Mouse (Mus musculus) neural tube, embryonic 13.5 days (tissue): ENCODE measurements around the gene Tnnc1. TPM values are rescaled to one million over a fixed set of nuclear protein-coding genes. Genes with fewer than 3 reads are reported as not detected.

ENCODE experiments used
- ATAC-seq: fragments of 200-750 bp; cut with Nextera tagmentation; 2 replicates; pipeline ENCODE4 v1.8.0; 2017; ENCODE audit warnings: low read depth, mild to moderate bottlenecking, moderate TSS enrichment, moderate library complexity
- H3K27ac ChIP-seq: fragments of 300-500 bp; sonication (generic); replicated peaks from 2 replicates; pipeline ENCODE4 v1.5.1; 2015; ENCODE audit warnings: moderate library complexity, mild to moderate bottlenecking, inconsistent platforms
- H3K27me3 ChIP-seq: fragments of 300-500 bp; sonication (generic); 2 replicates; pipeline ENCODE4 v1.6.1; 2015; ENCODE audit warnings: mild to moderate bottlenecking, inconsistent platforms
- H3K36me3 ChIP-seq: fragments of 300-500 bp; sonication (generic); 2 replicates; pipeline ENCODE4 v1.6.1; 2015; ENCODE audit warnings: mild to moderate bottlenecking, inconsistent platforms
- H3K4me1 ChIP-seq: fragments of 300-500 bp; sonication (generic); replicated peaks from 2 replicates; pipeline ENCODE4 v1.6.1; 2015; ENCODE audit warnings: inconsistent platforms
- H3K4me2 ChIP-seq: fragments of 300-500 bp; sonication (generic); 2 replicates; pipeline ENCODE4 v1.6.1; 2015; ENCODE audit warnings: inconsistent platforms, mild to moderate bottlenecking, moderate library complexity
- H3K4me3 ChIP-seq: fragments of 300-500 bp; sonication (generic); 2 replicates; pipeline ENCODE4 v1.5.1; 2015; ENCODE audit warnings: mild to moderate bottlenecking, inconsistent platforms
- H3K9ac ChIP-seq: fragments of 300-500 bp; sonication (generic); 2 replicates; pipeline ENCODE4 v1.6.1; 2015; ENCODE audit warnings: moderate library complexity, mild to moderate bottlenecking, inconsistent platforms
- H3K9me3 ChIP-seq: fragments of 300-500 bp; sonication (generic); 2 replicates; pipeline ENCODE4 v1.6.1; 2016; ENCODE audit warnings: inconsistent platforms
- WGBS: fragments of 180-500 bp; shearing (Covaris S2); methylation state at CpG from one replicate; pipeline ENCODE4 v1.1.7; 2015; 5-methylcytosine and 5-hydroxymethylcytosine counted together
- polyA plus RNA-seq: library from polyadenylated mRNA; unstranded; fragments of >200 nt; fragmentation: Nextera tagmentation; extraction: Ambion mirVana; gene quantifications from 2 replicates; pipeline ENCODE4 v1.2.1, GENCODE M21; 2015

The Tnnc1 gene
- 21.3 and 65.5 TPM in 2 replicates for polyA plus RNA-seq

GRCm38 (mm10) chr14:31208084-31208483, at the start of gene Tnnc1:
Tnnc1 (plus strand) TSS chr14:31208312.
- no peak for ATAC-seq
- 76% methylated on average over 2 of the region's 2 CpGs for WGBS
- Histone ChIP-seq H3K4me3 (peak within 1 kb of the TSS; percentile 80), H3K9me3 (no peaks in the 10 kb centered on the region), H3K4me1 (peaks cover 27% of the 10 kb centered on the region), H3K9ac (peak within 1 kb of the TSS; percentile 94), H3K27ac (peak within 1 kb of the TSS; percentile 92), H3K4me2 (peak within 1 kb of the TSS; percentile 98), H3K27me3 (no peaks in the 10 kb centered on the region), H3K36me3 (peaks cover 14% of the 10 kb centered on the region)

- Histone ChIP-seq H3K4me3 (no peak overlapping the region), H3K36me3 (no peaks in the 10 kb centered on the region), H3K4me2 (no peak overlapping the region), H3K4me1 (0 out of 2 replicates have a peak, but pooled peaks cover 7% of the 10 kb centered on the region), H3K9me3 (no peaks in the 10 kb centered on the region), H3K27ac (no peak overlapping the region), H3K27me3 (no peaks in the 10 kb centered on the region), H3K9ac (no peak overlapping the region)
- ATAC-seq: no peak
- WGBS: 83% methylated on average over 27 of the region's 27 CpGs
These were observed 47.6 kb upstream of the Tnnc1 start for GRCm38 (mm10) chr14:31160196-31161150.

- Histone ChIP-seq H3K36me3 (no peaks in the 10 kb centered on the region), H3K27me3 (no peaks in the 10 kb centered on the region), H3K9me3 (no peaks in the 10 kb centered on the region), H3K4me3 (no peak overlapping the region), H3K27ac (no peak overlapping the region), H3K4me1 (0 out of 2 replicates have a peak, but pooled peaks cover 12% of the 10 kb centered on the region), H3K9ac (no peak overlapping the region), H3K4me2 (no peak overlapping the region)
- 92% methylated on average over 7 of the region's 7 CpGs for WGBS
- no peak for ATAC-seq
These were observed 46.9 kb upstream of the Tnnc1 start for GRCm38 (mm10) chr14:31161191-31161590.

- H3K9ac ChIP-seq: no peak overlapping the region
- 69% methylated on average over 10 of the region's 10 CpGs for WGBS
- H3K9me3 ChIP-seq: no peaks in the 10 kb centered on the region
- H3K27me3 ChIP-seq: no peaks in the 10 kb centered on the region
- H3K27ac ChIP-seq: no peak overlapping the region
- no peak for ATAC-seq
- no peaks in the 10 kb centered on the region for H3K36me3 ChIP-seq
- H3K4me3 ChIP-seq: no peak overlapping the region
- no peak overlapping the region for H3K4me2 ChIP-seq
- peaks cover 17% of the 10 kb centered on the region; the same call in 1 of the 2 replicates for H3K4me1 ChIP-seq
These were observed 46.5 kb upstream of the Tnnc1 start for GRCm38 (mm10) chr14:31161638-31162037.

- WGBS: 85% methylated on average over 8 of the region's 8 CpGs
- Histone ChIP-seq H3K4me2 (no peak overlapping the region), H3K9ac (no peak overlapping the region), H3K27me3 (no peaks in the 10 kb centered on the region), H3K27ac (no peak overlapping the region), H3K36me3 (no peaks in the 10 kb centered on the region), H3K4me1 (peaks cover 37% of the 10 kb centered on the region; the same call in 1 of the 2 replicates), H3K4me3 (no peak overlapping the region), H3K9me3 (no peaks in the 10 kb centered on the region)
- no peak for ATAC-seq
These were observed 44.0 kb upstream of the Tnnc1 start for GRCm38 (mm10) chr14:31164067-31164466.

- Histone ChIP-seq H3K27me3 (no peaks in the 10 kb centered on the region), H3K9me3 (no peaks in the 10 kb centered on the region), H3K9ac (no peak overlapping the region), H3K4me3 (no peak overlapping the region), H3K36me3 (peaks cover 6% of the 10 kb centered on the region), H3K4me2 (no peak overlapping the region), H3K4me1 (peaks cover 37% of the 10 kb centered on the region; the same call in 1 of the 2 replicates), H3K27ac (no peak overlapping the region)
- ATAC-seq: no peak
- WGBS: 66% methylated on average over 2 of the region's 2 CpGs
These were observed 43.1 kb upstream of the Tnnc1 start for GRCm38 (mm10) chr14:31165010-31165409.

- Histone ChIP-seq H3K4me1 (peaks cover 37% of the 10 kb centered on the region; the same call in 1 of the 2 replicates), H3K9ac (0 out of 2 replicates have a peak overlapping the region, but pooled peaks have one; percentile 22), H3K4me3 (no peak overlapping the region), H3K4me2 (no peak overlapping the region), H3K36me3 (peaks cover 10% of the 10 kb centered on the region), H3K27ac (no peak overlapping the region), H3K27me3 (no peaks in the 10 kb centered on the region), H3K9me3 (no peaks in the 10 kb centered on the region)
- ATAC-seq: no peak
- 58% methylated on average over 7 of the region's 7 CpGs for WGBS
These were observed 42.7 kb upstream of the Tnnc1 start for GRCm38 (mm10) chr14:31165458-31165857.

- Histone ChIP-seq H3K4me2 (peak overlapping the region; percentile 36; the same call in 1 of the 2 replicates), H3K4me3 (no peak overlapping the region), H3K27me3 (no peaks in the 10 kb centered on the region), H3K27ac (no peak overlapping the region), H3K4me1 (peaks cover 37% of the 10 kb centered on the region; the same call in 1 of the 2 replicates), H3K9ac (no peak overlapping the region), H3K9me3 (no peaks in the 10 kb centered on the region), H3K36me3 (peaks cover 17% of the 10 kb centered on the region)
- 55% methylated on average over 10 of the region's 10 CpGs for WGBS
- no peak for ATAC-seq
These were observed 42.0 kb upstream of the Tnnc1 start for GRCm38 (mm10) chr14:31165991-31166630.

GRCm38 (mm10) chr14:31166827-31167226, 41.3 kb upstream of the Tnnc1 start:
- Histone ChIP-seq H3K4me1 (peaks cover 35% of the 10 kb centered on the region; the same call in 1 of the 2 replicates), H3K9me3 (no peaks in the 10 kb centered on the region), H3K4me3 (peak overlapping the region; percentile 18; the same call in 1 of the 2 replicates), H3K9ac (0 out of 2 replicates have a peak overlapping the region, but pooled peaks have one; percentile 22), H3K36me3 (peaks cover 24% of the 10 kb centered on the region), H3K4me2 (peak overlapping the region; percentile 36), H3K27ac (0 out of 2 replicates have a peak overlapping the region, but pooled peaks have one; percentile 9), H3K27me3 (no peaks in the 10 kb centered on the region)
- 62% methylated on average over 9 of the region's 9 CpGs for WGBS
- no peak for ATAC-seq

GRCm38 (mm10) chr14:31168425-31168824, 39.7 kb upstream of the Tnnc1 start, which contains the start of gene Stab1:
Stab1 (minus strand) TSS chr14:31168641.
- ATAC-seq: no peak
- Histone ChIP-seq H3K4me3 (peak within 1 kb of the TSS; percentile 18), H3K4me1 (peaks cover 31% of the 10 kb centered on the region; the same call in 1 of the 2 replicates), H3K27me3 (no peaks in the 10 kb centered on the region), H3K36me3 (peaks cover 40% of the 10 kb centered on the region), H3K4me2 (peak within 1 kb of the TSS; percentile 36), H3K27ac (peak within 1 kb of the TSS; percentile 54), H3K9me3 (no peaks in the 10 kb centered on the region), H3K9ac (peak within 1 kb of the TSS; percentile 47)
- WGBS: 56% methylated on average over 10 of the region's 10 CpGs

GRCm38 (mm10) chr14:31169508-31169907, 38.6 kb upstream of the Tnnc1 start:
- no peak overlapping the region for H3K27ac ChIP-seq
- H3K4me3 ChIP-seq: no peak overlapping the region
- H3K9me3 ChIP-seq: no peaks in the 10 kb centered on the region
- 83% methylated on average over 6 of the region's 6 CpGs for WGBS
- H3K9ac ChIP-seq: no peak overlapping the region
- H3K4me2 ChIP-seq: no peak overlapping the region
- H3K27me3 ChIP-seq: no peaks in the 10 kb centered on the region
- ATAC-seq: no peak
- peaks cover 51% of the 10 kb centered on the region for H3K36me3 ChIP-seq
- peaks cover 31% of the 10 kb centered on the region; the same call in 1 of the 2 replicates for H3K4me1 ChIP-seq
